Mouse (Mus musculus) layer of hippocampus, adult 18-20 months (tissue): ENCODE results near the gene Insl3. TPM values are rescaled to one million over a fixed set of nuclear protein-coding genes. Genes with fewer than 3 reads are reported as not detected.
"Not testable (repeated sequence)": the region's sequence is repeated elsewhere in the genome, so short reads cannot be mapped to it uniquely, and the experiment has no call there.

Experiments
- DNase-seq, 2 experiments: peaks; one replicate each; pipeline ENCODE4 v3.0.0; 2022; ENCODE audit warnings: low spot score in 2 of 2
- total RNA-seq, 2 experiments: library from RNA; stranded (reverse); gene quantifications; 2 replicates each; pipeline ENCODE4 v1.2.3; 2021

The Insl3 gene
- total RNA-seq, 2 experiments from 2014 or later = 1.7 to 1.8 TPM

- DNase-seq = peak in 1 of 2 experiments; percentile 60
These were observed 18.9 kb downstream of the Insl3 start for GRCm38 (mm10) chr8:71707874-71708273.

GRCm38 (mm10) chr8:71709134-71709799 is 20.3 kb downstream of the Insl3 start:
- no peak for DNase-seq

- DNase-seq = peak; percentile 77 to 95
These were observed 20.9 kb downstream of the Insl3 start for GRCm38 (mm10) chr8:71709800-71710446.

DNA sequence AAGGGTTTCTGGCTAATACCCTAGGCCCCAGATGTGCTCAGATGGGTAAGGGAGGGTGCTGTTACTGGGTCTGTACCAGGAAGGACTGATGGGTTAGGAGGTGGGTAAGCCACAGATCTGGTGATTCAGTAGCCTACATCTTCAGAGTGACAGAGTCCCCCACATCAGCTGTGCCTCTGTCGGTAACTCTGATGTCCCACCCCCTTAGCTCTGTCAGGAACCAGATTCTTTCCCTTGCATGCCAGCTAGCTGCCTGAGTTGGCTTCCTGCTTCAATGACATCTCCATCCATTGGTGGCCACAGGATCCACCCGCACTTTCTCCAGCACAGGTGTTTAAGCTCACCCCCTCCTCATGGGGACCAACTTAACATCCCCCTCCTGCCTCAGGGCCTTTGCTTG is 22.6 kb downstream of the Insl3 start:
- DNase-seq = peak in 1 of 2 experiments; percentile 58

GRCm38 (mm10) chr8:71715531-71715930 is 26.5 kb downstream of the Insl3 start:
- DNase-seq = no peak

- DNase-seq = no peak
These were observed 27.6 kb downstream of the Insl3 start for GRCm38 (mm10) chr8:71716561-71717053.

DNA sequence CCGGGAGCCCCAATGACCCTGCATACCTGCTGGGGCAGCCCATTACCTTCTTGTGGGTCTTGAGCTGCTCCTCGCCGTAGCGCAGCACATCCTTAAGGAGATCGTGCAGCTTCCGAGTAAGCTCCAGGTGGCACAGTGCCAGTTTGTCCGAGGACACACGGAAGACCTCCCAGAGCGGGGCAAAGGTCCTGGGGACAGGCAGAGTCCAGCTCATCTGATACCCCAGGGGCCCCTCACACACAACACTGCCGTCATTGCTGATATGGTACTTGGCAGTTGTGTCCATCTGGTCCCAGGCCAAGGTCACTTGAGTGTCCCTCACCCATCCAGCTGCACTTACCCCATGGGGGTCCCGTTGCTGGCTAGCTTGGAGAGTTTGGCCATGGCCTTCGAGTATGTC is 28.1 kb downstream of the Insl3 start:
- no peak for DNase-seq

GRCm38 (mm10) chr8:71718252-71718651 is 29.2 kb downstream of the Insl3 start:
- no peak for DNase-seq

DNA sequence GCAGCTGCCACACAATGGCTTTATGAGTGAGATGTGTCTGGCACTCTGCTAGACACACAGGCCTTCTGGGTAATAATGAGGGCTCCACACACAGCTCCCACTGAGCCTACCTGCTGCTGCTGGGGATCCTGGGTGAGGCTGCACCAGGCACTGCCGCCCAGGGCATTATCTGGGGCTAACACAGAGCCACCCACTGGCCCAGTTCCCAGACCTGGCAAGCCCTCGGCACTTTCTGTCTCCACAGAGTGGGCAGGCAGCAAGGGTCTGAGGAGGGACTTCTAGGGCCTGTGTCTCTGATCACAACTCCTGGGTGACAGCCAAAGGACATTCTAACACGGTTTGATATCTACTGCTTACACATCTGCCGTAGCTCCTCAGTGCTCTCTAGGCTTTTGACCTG is 30.2 kb downstream of the Insl3 start:
- peak in 1 of 2 experiments; percentile 63 for DNase-seq

- peak; percentile 63 to 84 for DNase-seq
These were observed 31.0 kb downstream of the Insl3 start for GRCm38 (mm10) chr8:71719928-71720457.

- DNase-seq = no peak
These were observed 34.1 kb downstream of the Insl3 start for GRCm38 (mm10) chr8:71723047-71723551.

- no peak for DNase-seq
These were observed 35.4 kb downstream of the Insl3 start for GRCm38 (mm10) chr8:71724389-71724788.

DNA sequence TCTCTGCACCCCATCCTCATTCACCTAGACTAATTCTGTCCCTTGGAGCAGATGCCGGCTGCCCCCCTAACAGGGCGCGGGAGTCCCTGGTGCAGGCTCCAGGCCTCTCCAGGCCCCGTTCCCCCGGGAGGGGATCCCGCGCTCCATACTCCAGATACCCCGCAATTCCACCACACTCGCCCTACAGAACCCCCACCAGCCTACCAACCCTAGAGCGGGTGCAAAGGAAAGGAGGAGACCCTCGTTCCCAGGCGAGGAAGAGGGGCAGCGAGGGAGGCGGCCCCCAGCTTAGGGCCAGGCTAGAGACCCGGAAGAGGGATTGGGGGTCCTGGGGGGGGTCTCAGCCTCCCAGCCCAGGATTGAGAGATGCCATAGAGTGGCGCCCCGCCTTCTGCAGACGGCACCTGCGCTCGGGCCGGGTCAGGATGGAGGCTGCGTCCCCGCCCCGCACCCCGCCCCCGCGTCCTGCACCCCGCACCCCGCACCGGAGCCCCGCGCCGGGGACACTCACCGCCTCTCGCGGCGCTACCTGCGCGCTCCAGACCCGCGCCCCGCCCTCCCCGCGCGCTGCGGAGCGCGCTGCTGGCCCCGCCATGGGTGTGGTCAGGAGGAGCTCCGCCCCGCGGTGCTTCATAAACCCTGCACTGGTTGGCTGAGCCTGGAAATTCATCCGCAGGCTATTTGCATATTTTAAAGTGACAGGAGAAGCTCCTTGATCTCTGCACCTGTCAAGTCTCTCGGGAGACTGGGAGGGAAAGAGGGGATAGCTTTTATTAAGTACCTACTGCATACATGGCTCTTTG is 36.3 kb downstream of the Insl3 start, which contains the start of gene Fcho1:
Gene Fcho1 (minus strand): TSS at position 595 of the 803 bp plus-strand sequence.
- DNase-seq = peak; percentile 83 to 87

- DNase-seq = peak in 1 of 2 experiments; percentile 59
These were observed 39.3 kb downstream of the Insl3 start for GRCm38 (mm10) chr8:71728240-71728785.

GRCm38 (mm10) chr8:71728826-71729620 is 40.0 kb downstream of the Insl3 start:
- no peak for DNase-seq

GRCm38 (mm10) chr8:71731652-71732230 is 42.7 kb downstream of the Insl3 start:
- DNase-seq = peak in 1 of 2 experiments; percentile 71

DNA sequence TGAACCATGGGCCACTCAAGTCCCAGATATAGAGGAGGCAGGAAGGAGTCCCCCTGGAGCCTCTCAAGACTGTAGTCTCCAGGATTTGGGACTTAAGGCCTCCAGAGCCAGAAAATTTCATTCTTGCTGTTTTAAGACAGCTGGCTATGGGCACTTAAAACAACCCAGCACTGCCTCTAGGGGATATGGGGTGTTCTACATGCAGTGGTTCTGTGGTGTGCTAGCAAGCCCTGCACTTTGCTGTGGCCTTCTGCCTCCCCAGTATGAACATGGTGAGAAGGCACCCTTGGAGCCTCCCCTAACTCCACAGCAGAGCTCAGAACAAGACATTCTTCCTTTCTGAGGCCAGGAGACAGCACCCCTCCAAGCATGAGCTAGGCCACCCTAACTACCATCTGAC is 49.3 kb downstream of the Insl3 start:
- not testable (repeated sequence) for DNase-seq
